Mouse (Mus musculus) ovary, postnatal 14 days (tissue): ENCODE measurements at regions not wholly inside any gene's neighbourhood (a gene's known extent, or its start where the extent isn't known, plus 50 kb on each side); places are given as distances from the start of the nearest gene placed in this dataset.
"Not testable (repeated sequence)": the region's sequence is repeated elsewhere in the genome, so short reads cannot be mapped to it uniquely, and the experiment has no call there.

ENCODE experiments used
- DNase-seq: peaks from one replicate; pipeline ENCODE4 v3.0.0; 2022; ENCODE audit warnings: low spot score

DNA sequence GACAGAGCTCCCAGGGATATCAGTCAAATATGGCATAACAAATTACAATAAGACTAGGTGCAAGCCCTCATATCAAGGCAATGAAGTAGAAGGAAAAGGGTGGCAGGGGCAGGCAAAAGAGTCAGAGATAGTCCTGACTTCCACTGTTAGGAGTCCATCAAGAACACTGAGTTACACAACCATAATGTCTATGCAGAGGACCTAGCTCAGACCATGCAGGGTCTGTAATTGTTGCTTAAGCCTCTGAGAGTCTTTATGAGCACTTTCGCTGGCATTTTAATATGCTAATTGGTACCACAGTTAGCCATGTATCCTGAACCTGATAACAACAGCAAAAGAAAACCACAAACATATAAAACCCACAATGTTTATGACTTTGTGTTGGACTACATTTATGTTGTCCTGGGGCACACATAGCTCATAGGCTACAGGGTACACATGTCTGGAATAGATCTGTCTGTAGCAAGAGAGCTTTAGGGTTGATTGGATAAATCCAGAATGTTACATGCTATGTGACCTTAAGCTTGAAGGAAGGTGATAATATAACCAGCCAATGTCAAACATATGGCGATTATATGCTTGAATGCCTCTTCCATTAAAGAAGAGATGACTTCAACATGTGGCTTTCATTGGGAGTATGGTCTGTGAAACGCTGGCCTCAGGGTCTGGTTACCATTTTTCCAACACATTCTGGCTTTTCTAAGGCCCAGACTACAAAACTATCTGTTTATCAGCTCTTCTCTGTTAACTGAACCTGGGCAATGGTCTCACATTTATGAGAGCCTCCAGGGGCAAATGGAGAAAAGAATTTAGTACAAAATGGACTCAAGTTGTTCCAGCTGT is 836.6 kb downstream of the Gm9195 start:
- no peak for DNase-seq

DNA sequence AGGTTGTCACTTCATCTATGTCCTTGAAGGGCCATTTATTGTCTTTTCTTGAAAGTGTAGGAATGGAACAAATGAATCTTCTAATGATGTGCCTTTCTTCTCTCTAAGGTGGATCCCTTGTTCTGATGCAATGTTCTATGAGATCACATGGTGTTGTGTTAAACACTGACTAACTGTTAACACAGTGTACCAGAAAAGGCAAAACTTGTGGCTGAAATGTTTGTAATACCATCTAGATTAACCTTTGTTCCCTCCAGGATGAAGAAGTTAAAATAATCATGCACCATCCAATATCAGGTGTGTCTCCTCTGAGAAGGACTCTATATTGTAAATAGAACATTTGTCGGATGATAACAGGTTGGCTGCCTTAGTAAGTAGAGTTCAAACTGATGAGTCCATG is 849.1 kb downstream of the Gm9195 start:
- no peak for DNase-seq

DNA sequence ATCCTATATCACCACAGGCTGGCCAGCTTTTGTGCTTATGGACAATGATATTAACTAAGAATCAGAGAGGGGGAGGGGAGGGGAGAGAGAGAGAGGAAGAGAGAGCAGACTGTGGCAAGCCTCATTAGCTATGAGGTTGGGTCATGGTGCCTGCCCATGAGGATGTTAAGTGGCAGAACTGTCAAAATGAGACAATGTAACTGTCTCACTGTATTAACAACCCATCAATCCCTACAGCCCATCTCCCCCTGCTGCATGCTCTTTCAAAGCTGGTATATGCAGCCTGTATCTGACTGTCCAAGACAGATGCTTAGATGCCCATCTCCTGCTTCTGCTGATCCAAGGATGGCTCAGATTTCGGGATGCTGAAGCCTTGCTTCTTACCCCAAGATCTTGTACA is 852.6 kb downstream of the Gm9195 start:
- no peak for DNase-seq

DNA sequence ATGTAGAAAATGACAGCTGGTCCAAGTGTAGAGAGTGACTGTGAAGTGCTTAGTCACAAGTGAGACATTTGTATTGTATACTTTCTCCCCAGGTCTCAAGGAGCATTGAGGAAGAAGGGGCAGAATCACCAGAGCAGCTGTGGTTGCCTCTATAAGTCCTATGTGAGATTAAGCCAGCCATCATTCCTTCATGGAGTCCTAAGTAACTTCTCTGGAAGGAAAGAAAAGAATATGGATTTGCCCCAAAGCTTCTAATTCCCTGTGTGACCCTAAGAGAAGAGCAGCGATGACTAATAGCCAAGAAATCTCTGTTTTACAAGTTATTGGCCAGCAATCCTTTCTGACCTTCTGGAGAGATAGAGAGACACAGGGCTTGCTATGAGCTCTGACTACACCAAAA is 856.5 kb downstream of the Gm9195 start:
- DNase-seq, result no peak

DNA sequence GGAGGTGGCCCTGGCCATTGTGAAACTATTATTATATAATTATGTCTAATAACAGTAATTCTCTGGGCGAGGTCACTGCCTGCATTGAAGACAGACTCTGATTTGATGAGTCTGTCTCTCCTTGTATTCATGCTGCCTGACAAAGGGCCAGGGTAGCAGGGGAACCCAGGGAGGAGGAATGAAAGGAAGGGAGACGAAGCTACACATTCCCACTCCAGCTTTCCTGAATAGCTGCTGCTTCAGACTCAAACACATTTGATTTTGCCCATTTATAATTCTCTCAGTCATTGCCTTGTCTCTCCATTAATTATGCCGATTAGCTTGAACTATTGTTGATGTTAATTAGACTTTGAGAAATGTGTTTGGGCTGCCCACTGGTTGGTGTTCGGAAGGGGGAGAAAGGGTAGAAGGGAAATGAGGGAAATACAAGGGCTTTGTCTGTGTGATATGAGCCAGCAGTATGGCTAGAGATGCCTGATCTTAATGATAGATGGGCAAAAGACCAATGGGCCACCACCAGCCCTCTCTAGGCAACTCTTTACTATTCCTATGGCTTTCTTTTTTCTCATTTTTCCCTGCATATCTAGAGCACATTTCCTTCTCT is 881.8 kb downstream of the Gm9195 start:
- no peak for DNase-seq

DNA sequence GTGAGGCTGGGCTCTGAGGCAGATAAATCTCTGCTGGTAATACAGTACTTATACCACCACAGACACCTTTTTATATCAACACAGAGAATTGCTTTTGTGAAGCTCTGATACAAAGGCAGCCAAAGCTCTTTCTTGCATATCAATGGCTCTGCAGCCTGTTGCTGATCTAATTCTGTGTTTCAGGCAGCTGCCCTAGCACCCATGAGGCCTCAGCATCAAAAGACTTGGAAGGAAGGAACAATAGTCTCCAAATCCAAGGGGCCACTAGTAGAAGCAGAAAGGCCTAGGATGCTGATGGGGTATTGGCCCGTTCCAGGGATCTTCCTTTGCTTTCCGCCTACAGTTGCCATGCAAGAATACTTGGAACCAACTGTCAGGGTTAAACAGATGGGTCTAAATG is 887.9 kb downstream of the Gm9195 start:
- DNase-seq, result no peak

DNA sequence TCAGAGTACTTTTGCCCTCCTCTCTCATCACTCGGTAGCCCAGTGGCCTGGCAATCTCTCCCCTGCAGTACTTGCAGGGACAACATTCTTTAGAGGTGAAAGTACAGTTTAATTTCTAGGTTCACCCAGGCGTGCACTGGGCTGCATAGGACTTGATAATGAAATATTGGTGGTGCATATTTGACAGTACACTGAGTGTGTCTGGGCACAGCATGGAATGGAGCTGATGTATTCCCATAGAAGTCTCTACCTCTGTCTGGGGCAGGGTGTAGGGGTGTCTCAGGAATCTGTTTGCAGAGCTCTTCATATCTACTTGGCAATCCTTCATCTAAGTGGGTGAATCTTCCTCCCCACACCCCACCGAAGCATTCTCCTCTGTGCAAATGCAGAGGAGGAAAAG is 893.8 kb downstream of the Gm9195 start:
- DNase-seq, result no peak

DNA sequence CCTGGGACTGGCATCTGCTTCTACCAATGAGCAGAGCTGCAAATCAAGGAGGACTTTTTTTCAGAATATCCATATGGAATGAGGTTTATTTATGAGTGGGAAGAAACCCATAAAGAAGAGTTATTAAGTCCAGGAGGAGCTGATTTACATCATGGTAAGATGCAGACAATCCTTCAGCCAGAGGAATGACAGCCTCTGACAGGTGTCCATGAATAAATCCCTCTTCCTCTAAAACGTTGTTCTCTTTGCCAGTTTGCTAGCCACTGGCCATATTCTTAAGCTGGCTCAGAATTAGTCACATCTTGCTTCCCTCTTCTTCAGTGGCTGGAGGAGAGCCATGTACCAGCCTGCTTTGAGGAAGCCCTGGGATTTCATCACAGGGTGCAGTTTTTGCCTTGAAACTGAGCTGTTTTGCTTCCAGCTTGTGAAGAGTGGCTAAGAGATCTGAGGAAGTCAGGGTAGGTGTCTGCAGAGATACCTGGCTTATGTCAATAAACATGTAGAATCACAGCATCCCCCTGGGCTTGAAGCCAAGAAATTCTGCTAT is 902.9 kb downstream of the Gm9195 start:
- DNase-seq, result no peak

DNA sequence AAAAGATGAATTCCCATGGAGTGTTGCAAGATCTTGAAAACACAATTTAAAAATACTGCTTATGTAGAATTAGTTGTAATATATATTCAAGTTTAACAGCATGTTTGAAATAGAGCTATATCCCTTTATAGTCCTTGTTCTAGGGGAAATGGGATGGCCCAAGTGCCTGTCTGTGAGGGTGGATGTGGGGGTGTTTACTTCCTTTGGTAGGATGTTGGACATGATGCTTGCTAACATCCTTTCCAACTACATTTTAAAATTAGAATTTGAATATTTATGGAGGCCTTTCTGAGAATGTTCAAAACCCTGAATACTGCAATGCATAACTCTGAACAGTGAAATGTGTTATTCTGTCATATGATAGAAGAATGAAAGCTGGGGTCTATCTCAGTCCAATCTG is 903.6 kb downstream of the Gm9195 start:
- no peak for DNase-seq

DNA sequence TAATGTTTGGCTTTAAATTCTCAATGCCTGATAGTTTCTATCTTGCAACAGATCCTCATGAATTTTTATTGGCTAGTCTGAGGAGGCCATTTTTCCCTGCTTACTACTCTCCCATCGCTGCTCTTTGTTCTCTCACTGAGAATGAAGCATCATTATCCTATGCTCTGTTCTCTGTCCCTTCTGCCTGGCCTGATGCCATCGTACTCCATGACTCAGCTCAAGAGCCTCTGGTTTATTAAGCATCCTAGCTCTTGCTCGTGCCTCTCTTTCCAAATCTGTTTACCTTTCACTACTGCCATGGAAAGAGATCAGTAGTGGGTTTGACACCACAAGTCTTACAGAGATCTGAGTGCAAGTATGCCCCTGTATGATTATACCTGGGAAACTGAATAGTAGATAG is 926.8 kb downstream of the Gm9195 start:
- no peak for DNase-seq

DNA sequence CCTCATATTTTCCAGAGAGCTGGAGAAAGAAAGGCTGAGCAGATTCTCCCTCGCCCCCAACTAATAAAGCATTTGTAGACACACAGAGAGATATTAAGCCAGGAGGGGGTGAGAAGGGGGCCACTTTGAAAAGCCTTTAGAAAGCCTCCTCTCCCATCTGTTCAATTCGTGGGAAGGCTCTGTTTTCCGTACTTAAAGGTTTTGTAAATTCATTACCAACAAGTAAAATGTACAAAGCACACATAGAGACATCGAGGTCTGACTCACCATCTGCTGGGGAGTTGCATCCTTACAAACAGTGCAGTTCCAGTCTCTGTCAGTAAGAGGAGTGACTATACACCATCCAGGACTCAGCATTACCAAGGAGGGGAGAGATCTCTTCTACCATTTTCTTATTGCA is 929.7 kb downstream of the Gm9195 start:
- no peak for DNase-seq

DNA sequence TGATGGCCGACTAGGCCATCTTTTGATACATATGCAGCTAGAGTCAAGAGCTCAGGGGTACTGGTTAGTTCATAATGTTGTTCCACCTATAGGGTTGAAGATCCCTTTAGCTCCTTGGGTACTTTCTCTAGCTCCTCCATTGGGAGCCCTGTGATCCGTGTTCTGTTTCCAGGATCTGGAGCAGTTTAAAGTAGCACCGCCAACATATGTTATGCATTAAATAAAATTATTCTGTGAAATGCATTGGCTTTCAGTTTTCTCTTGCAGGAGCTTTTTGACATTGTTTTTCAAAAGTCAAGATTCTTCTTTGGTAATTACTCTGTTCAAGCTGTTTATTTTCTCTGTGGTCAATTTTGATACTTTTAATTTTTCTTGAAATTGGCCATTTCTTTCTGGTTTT is 937.3 kb downstream of the Gm9195 start:
- DNase-seq, result not testable (repeated sequence)

DNA sequence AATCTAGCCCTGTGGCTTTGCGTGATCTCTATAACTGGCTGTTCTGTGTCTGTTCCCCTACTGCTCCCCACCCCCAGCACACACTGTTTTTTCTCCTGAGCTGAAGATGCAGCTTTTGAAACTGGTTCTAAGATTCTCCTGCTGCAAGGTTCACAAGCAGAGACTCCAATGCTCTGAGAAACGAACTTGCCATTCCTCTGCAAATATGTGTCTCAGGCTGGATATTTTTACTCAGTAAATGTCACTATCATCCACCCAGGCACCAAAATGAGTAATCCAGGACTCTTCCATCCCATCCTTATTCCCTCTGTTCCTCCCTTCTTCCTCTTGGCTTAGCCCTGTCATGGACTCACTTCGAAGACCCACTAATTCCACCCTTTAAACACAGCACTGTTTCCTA is 943.9 kb upstream of the Fam160b2 start:
- DNase-seq, result no peak

DNA sequence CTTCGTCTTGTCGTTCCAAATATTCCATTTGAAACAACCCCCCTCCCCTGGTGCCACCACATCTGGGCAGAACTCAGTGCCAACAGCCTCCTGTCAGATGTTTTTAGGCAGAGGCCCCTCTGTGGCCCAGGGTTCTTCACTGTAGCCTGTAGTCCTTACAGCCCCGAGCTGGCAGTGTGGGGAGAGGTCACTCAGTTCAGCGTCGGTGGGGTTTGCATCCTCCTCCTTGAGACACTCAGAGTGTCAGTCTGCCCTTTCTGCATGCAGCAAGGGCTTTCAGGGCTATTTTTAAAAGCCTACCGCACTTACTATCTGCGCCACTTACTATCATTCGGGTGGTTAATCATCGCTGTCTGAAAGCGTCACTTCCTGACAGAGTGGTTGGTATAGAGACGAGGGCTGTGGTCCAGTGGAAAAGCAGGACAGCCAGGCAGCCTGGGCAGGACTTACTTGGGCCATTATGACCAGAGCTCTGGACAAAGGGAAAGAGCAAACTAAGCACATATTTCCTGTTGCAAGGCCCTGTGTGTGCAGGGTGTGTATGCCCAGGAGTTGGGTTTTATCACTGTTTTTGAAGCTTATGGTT is 932.5 kb upstream of the Fam160b2 start:
- DNase-seq, result no peak

DNA sequence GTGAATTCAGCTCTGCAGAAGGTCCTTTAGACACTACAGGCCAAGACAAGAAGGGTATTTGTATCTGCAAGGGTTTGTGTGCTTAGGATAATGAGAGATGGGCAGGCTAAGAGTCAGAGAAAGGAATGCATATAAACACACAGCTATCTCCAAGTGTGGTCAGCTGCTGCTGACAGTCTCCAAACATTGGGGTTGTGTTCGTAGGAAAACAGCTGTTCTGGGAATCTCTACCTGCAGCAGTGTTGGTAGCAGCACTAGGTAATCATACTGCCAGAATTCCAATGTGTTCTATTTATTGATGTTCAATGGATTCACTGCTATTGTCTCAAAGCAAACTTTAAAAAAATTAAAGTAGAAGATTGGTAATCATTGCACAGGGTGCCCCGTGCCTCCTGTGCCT is 931.7 kb upstream of the Fam160b2 start:
- no peak for DNase-seq

DNA sequence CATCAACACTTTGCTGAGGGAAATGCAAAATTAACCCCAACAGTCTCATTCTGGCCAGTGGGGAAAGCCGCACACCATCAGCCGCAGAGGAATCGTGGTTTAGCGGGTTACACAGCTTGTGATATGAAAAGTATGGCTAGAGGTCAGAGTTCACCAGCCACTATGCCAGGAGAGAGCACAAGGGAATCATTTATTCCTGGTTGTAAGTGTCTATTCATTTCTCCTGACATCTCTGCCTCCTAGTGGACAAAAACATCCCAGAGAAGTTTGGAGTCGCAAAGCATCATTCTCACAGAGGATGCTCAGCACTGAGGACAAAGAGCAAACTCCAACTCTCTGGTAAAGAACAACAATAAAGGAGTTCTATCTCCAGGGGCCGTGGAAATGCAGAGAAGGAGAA is 930.8 kb upstream of the Fam160b2 start:
- DNase-seq, result no peak

DNA sequence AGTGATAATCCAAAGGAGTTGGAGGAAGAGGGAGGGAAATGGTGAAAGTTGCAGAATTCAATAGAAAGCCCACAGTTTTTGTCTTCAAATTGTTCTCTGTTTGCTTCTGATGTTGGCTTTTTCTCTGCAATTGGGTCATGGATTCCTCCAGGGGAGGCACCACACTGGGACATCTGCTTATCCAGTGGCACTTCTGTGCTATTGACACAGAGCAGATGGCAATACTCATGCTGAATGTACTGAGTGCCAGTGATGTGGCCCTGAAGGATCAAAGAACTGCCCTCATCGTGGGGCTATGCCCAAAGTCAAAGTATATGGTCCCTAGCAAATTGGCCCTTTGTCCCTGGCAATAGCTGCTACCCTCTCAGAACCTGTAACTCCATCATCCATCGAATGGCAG is 918.9 kb upstream of the Fam160b2 start:
- no peak for DNase-seq

DNA sequence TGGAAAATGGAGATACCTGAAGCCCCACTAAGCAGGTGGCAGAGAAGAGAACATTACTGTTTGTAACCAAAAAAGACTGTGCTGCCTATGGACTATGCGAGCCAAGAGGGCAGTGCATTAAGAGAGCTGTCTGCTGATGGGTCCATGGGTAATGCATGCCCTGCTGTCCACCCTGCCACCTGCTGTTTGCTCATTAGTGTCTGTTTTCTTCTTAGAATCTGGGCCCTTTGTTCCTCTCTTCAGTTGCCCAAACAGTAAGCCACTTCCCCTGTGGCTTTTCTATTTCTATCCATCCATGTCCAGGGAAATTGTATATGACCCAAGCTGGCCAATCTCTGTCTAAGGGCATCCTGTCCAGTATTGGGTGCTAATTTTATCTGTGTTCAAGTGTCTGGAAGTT is 901.2 kb upstream of the Fam160b2 start:
- DNase-seq, result no peak

DNA sequence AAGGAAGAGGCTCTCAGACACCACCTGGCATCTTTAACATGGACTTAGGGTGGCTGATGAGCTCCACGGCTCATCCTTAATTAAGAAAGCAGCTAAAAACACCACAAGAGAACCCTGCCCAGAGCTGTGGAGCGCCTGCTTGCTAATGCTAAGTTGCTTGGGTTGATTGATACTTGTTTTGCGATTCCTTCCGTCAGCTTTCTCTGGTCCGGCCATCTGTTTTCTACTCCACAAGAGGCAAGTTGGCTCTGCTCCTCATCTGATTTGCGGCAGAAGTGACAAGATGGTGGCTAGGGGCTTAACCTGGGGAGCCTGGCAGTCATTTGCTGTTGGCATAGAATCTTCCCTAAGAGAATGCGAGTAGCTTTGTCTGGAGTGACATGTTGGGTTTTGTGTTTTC is 891.6 kb upstream of the Fam160b2 start:
- no peak for DNase-seq

DNA sequence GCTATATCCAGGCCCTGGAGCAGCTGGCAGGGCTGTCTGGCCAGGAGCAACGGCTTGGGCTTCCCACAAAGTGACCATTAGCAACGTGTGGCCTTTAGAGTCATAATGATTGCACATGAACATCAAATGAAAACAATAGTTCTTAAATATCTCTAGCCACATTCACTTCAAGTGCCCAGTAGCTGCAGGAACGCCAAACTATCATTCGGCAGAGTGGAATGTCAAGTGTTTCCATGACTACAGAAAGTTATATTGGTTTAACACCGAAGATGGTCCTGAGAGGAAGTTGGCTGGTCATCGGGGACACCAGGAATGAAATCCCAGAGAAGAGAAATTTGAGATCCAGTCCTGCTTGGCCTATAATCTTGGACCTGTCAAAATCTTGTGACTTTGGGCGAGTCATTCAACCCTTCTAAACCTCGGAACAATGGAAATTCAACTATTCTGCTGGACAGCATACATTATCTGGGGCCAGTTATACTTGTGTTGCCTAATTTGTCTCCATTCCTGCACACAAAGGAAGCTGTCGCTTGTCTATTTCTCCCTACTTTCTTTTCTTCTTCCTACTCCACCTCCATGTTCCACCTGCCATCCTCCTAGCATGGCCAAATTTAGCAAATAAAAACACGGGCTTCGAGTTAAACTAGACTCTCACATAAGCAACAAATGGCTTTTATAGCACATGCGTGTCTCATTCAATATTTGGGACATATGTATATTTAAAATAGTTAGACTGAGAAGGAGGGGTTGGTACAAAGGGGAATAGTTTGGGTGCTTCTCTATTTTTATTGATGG is 886.7 kb upstream of the Fam160b2 start:
- DNase-seq, result no peak

DNA sequence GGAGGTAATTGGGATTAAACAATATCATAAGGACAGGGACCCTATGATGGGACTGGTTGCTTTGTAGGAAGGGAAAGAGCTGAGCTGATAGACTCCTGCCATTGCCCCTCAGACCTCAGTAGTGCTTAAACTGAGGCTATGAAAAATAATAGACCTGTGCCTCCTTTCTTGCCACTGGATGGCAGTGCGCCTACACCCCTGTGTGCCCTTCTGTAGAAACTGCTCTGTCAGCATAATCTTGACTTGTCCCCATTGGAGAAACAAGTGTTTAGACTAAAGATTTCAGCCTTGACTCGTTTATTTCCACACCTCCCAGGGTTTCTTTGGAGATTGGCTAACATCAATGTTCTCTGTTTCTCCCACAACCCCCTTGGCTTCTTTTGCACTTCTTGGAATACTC is 876.0 kb upstream of the Fam160b2 start:
- no peak for DNase-seq

DNA sequence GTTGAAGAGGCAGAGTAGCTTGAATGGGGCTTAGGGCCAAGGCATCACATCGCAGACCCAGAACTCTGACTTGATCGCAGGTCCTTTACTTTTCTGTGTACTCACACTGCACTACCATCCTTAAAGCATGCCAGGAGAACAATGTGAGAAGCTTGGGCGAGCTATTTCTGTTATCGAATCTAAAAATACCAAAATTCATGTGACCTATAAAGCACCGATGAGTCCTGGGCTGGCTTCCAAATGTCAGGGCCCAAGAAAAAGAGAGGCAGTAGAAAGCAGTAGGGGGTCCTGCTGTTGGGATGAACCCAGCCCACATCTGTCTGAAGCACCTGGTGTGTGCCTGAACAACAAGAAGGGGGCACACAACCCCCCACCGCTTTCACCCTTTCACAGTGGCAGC is 874.3 kb upstream of the Fam160b2 start:
- DNase-seq, result no peak

DNA sequence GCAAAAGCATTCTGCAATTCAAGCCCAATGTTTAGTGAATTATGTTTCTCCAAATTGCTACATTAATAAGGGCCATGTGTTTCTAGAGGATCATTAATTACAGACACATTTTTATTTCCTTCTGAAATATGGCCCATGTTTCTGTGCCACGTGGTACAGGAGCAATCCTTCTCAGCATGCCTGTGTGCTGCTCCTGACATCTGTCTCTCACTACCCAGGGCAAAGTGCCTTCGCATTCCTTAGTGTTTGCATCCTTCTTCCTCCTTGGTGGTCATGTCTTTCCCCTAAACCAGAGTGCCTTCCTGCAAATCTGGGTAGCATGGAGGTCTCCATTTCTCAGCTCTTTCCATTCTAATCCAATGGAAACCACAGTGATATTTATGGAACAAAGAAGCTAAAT is 832.7 kb upstream of the Fam160b2 start:
- DNase-seq, result no peak
